Mouse (Mus musculus) embryonic facial prominence, embryonic 11.5 days (tissue): ENCODE measurements around the gene Slc9a1. TPM values are rescaled to one million over a fixed set of nuclear protein-coding genes. Genes with fewer than 3 reads are reported as not detected.

Source experiments
- ATAC-seq: fragments of 200-750 bp; cut with Nextera tagmentation; replicated peaks from 2 replicates; pipeline ENCODE4 v1.8.0; 2017; ENCODE audit warnings: low read depth; ENCODE audit not compliant: insufficient number of reproducible peaks, low FRiP score, low TSS enrichment
- DNase-seq: peaks from one replicate; pipeline ENCODE4 v3.0.0-alpha.2; 2015; ENCODE audit warnings: low spot score
- H3K27ac ChIP-seq: fragments of 300-500 bp; sonication (generic); replicated peaks from 2 replicates; pipeline ENCODE4 v1.5.1; 2014; ENCODE audit warnings: mild to moderate bottlenecking, low read depth, low read length, control low read depth
- H3K27me3 ChIP-seq: fragments of 300-500 bp; sonication (generic); 2 replicates; pipeline ENCODE4 v1.6.1; 2014; ENCODE audit warnings: mild to moderate bottlenecking, low read length, moderate library complexity, mixed read lengths; ENCODE audit not compliant: control insufficient read depth, insufficient read depth
- H3K36me3 ChIP-seq: fragments of 300-500 bp; sonication (generic); replicated peaks from 2 replicates; pipeline ENCODE4 v1.6.1; 2014; ENCODE audit warnings: low read depth, mild to moderate bottlenecking, low read length, moderate library complexity, mixed read lengths; ENCODE audit not compliant: control insufficient read depth, insufficient read depth
- H3K4me1 ChIP-seq: fragments of 300-500 bp; sonication (generic); 2 replicates; pipeline ENCODE4 v1.6.1; 2014; ENCODE audit warnings: low read length, mixed read lengths; ENCODE audit not compliant: control insufficient read depth, insufficient read depth
- H3K4me2 ChIP-seq: fragments of 300-500 bp; sonication (generic); 2 replicates; pipeline ENCODE4 v1.6.1; 2014; ENCODE audit warnings: low read depth, mild to moderate bottlenecking, control low read depth, low read length, moderate library complexity
- H3K4me3 ChIP-seq: fragments of 300-500 bp; sonication (generic); 2 replicates; pipeline ENCODE4 v1.5.1; 2014; ENCODE audit warnings: low read depth, low read length, control low read depth
- H3K9ac ChIP-seq: fragments of 300-500 bp; sonication (generic); replicated peaks from 2 replicates; pipeline ENCODE4 v1.6.1; 2014; ENCODE audit warnings: mild to moderate bottlenecking, control low read depth, low read length
- H3K9me3 ChIP-seq: fragments of 300-500 bp; sonication (generic); replicated peaks from 2 replicates; pipeline ENCODE4 v1.6.1; 2016; ENCODE audit warnings: mild to moderate bottlenecking, low read length, inconsistent platforms, mixed read lengths; ENCODE audit not compliant: control insufficient read depth
- WGBS: fragments of 180-500 bp; shearing (Covaris S2); extraction: QIAGEN DNeasy Blood & Tissue Kit; methylation state at CpG from one replicate; pipeline ENCODE4 v1.1.7; 2014; 5-methylcytosine and 5-hydroxymethylcytosine counted together
- polyA plus RNA-seq: library from polyadenylated mRNA; unstranded; fragments of >200 nt; fragmentation: Nextera tagmentation; extraction: Ambion mirVana; gene quantifications from 2 replicates; pipeline ENCODE4 v1.2.1, GENCODE M21; 2014

Slc9a1 gene
- polyA plus RNA-seq, 1 experiment from 2014 or later = 4.7 TPM

- Histone ChIP-seq H3K4me3 (no peak overlapping the region), H3K27me3 (no peaks in the 10 kb centered on the region), H3K9ac (no peak overlapping the region), H3K27ac (no peak overlapping the region), H3K4me2 (no peak overlapping the region), H3K9me3 (no peaks in the 10 kb centered on the region), H3K4me1 (peaks cover 2% of the 10 kb centered on the region; the same call in 1 of the 2 replicates), H3K36me3 (no peaks in the 10 kb centered on the region)
- DNase-seq (no peak), ATAC-seq (no peak)
- 74% methylated on average over 8 of the region's 8 CpGs for WGBS
Observed at GRCm38 (mm10) chr4:133448708-133449388, 79.3 kb downstream of the Slc9a1 start.

- Histone ChIP-seq H3K9me3 (no peaks in the 10 kb centered on the region), H3K4me3 (no peak overlapping the region), H3K27ac (no peak overlapping the region), H3K4me2 (no peak overlapping the region), H3K9ac (no peak overlapping the region), H3K36me3 (no peaks in the 10 kb centered on the region), H3K27me3 (no peaks in the 10 kb centered on the region), H3K4me1 (peaks cover 2% of the 10 kb centered on the region; the same call in 1 of the 2 replicates)
- ATAC-seq (no peak), DNase-seq (peak; percentile 81)
- WGBS = 17% methylated on average over 13 of the region's 13 CpGs
Observed at GRCm38 (mm10) chr4:133449726-133450125, 80.2 kb downstream of the Slc9a1 start.

GRCm38 (mm10) chr4:133451536-133451935 is 82.0 kb downstream of the Slc9a1 start:
- Histone ChIP-seq H3K4me2 (no peak overlapping the region), H3K9ac (no peak overlapping the region), H3K4me1 (peaks cover 2% of the 10 kb centered on the region; the same call in 1 of the 2 replicates), H3K27me3 (no peaks in the 10 kb centered on the region), H3K36me3 (no peaks in the 10 kb centered on the region), H3K27ac (no peak overlapping the region), H3K4me3 (no peak overlapping the region), H3K9me3 (no peaks in the 10 kb centered on the region)
- DNase-seq (peak; percentile 89), ATAC-seq (no peak)
- 10% methylated on average over 10 of the region's 10 CpGs for WGBS

- Histone ChIP-seq H3K36me3 (no peaks in the 10 kb centered on the region), H3K9ac (no peak overlapping the region), H3K9me3 (no peaks in the 10 kb centered on the region)
Observed at GRCm38 (mm10) chr4:133452433-133452832, 82.9 kb downstream of the Slc9a1 start.

GRCm38 (mm10) chr4:133458044-133458443 is 88.5 kb downstream of the Slc9a1 start:
- 85% methylated on average over 3 of the region's 3 CpGs for WGBS
- no peak overlapping the region for H3K4me3 ChIP-seq
- no peak for ATAC-seq
- H3K27ac ChIP-seq = no peak overlapping the region
- no peaks in the 10 kb centered on the region for H3K36me3 ChIP-seq
- no peak overlapping the region for H3K4me2 ChIP-seq
- no peaks in the 10 kb centered on the region for H3K27me3 ChIP-seq
- no peaks in the 10 kb centered on the region for H3K9me3 ChIP-seq
- DNase-seq = no peak
- no peak overlapping the region for H3K9ac ChIP-seq
- H3K4me1 ChIP-seq = no peaks in the 10 kb centered on the region

More at GRCm38 (mm10) chr4:133452433-133452832, 82.9 kb downstream of the Slc9a1 start:
- H3K27me3 ChIP-seq = no peaks in the 10 kb centered on the region
- 65% methylated on average over 7 of the region's 7 CpGs for WGBS
- H3K4me3 ChIP-seq = no peak overlapping the region
- no peak overlapping the region for H3K4me2 ChIP-seq
- no peak for ATAC-seq
- no peak overlapping the region for H3K27ac ChIP-seq
- H3K4me1 ChIP-seq = peaks cover 2% of the 10 kb centered on the region; the same call in 1 of the 2 replicates
- DNase-seq = no peak

GRCm38 (mm10) chr4:133460006-133460405 is 90.5 kb downstream of the Slc9a1 start:
- Histone ChIP-seq H3K36me3 (no peaks in the 10 kb centered on the region), H3K9me3 (no peaks in the 10 kb centered on the region), H3K9ac (no peak overlapping the region), H3K27ac (no peak overlapping the region), H3K4me3 (no peak overlapping the region), H3K27me3 (no peaks in the 10 kb centered on the region), H3K4me2 (no peak overlapping the region), H3K4me1 (no peaks in the 10 kb centered on the region)
- ATAC-seq = no peak
- DNase-seq = no peak
- WGBS = 64% methylated on average over 1 of the region's 1 CpGs

GRCm38 (mm10) chr4:133460796-133461325 is 91.4 kb downstream of the Slc9a1 start:
- H3K27ac ChIP-seq = no peak overlapping the region
- 46% methylated on average over 5 of the region's 5 CpGs for WGBS
- no peaks in the 10 kb centered on the region for H3K9me3 ChIP-seq
- no peak overlapping the region for H3K4me2 ChIP-seq
- H3K36me3 ChIP-seq = no peaks in the 10 kb centered on the region
- DNase-seq (no peak), ATAC-seq (no peak)
- H3K9ac ChIP-seq = no peak overlapping the region
- H3K27me3 ChIP-seq = no peaks in the 10 kb centered on the region
- H3K4me3 ChIP-seq = no peak overlapping the region
- no peaks in the 10 kb centered on the region for H3K4me1 ChIP-seq

- H3K36me3 ChIP-seq = no peaks in the 10 kb centered on the region
- H3K4me1 ChIP-seq = no peaks in the 10 kb centered on the region
- WGBS = 71% methylated on average over 4 of the region's 4 CpGs
- H3K4me2 ChIP-seq = no peak overlapping the region
- no peak for DNase-seq
- H3K27ac ChIP-seq = no peak overlapping the region
- no peaks in the 10 kb centered on the region for H3K27me3 ChIP-seq
- H3K9ac ChIP-seq = no peak overlapping the region
- ATAC-seq = no peak
- no peak overlapping the region for H3K4me3 ChIP-seq
- H3K9me3 ChIP-seq = no peaks in the 10 kb centered on the region
Observed at GRCm38 (mm10) chr4:133461362-133461761, 91.9 kb downstream of the Slc9a1 start.
